Mouse (Mus musculus) kidney, adult 2 months (tissue): ENCODE measurements at regions not wholly inside any gene's neighbourhood (a gene's known extent, or its start where the extent isn't known, plus 50 kb on each side); places are given as distances from the start of the nearest gene placed in this dataset.

Source experiments
- CTCF ChIP-seq: fragments of 200-500 bp; conservative IDR thresholded peaks from 2 replicates; pipeline ENCODE4 v1.5.1; 2011; ENCODE audit warnings: low read depth, mild to moderate bottlenecking, control low read depth, low read length, moderate library complexity, mixed read lengths; ENCODE audit not compliant: insufficient read depth, insufficient read length
- POLR2A ChIP-seq: fragments of 200-500 bp; IDR thresholded peaks from one replicate; pipeline ENCODE4 v1.6.1; 2011; ENCODE audit warnings: low read depth, low read length, control low read depth

GRCm38 (mm10) chr2:178572301-178572700 lies 142.0 kb downstream of the Cdh26 start:
- TF ChIP-seq CTCF: no peak
- no peak for TF ChIP-seq POLR2A
